11 mouse cellular contexts compared by ENCODE assay signal in the genomic region with DNA sequence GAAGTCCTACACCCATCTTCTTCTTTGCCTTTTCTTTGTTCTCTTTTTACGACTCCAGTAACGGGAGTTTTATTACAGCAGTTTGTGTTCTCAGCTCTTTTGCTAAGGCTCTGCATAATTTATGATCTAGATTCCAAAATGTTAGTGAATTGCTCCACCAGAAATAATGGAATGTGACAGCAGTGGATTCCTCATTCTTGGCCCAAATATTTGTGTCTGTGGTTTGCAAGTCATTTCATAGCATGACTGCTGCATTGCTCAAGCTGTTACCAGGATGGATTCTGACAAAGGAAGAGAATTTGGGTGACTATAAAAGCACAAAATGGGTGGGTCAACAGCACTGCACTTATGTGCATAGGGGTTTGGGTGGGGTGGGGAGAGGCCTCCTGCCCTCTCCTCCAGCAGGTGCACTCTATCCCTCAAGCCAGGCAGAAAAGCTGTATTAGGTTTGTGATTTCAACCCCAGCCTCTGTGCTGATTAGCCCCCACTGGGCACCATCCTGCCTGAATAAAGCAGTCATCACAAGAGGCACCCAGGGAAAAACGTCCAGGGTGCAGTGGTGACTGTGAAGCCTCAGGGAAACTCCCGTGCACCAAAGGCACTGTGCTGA.
DNase-seq lines count a peak whose midpoint lies in the region; ATAC-seq lines count a peak whose summit lies in the region.
"Had no signal": no experiment of that assay in that cellular context is flagged by ENCODE, and none has a peak within 500 bp of the region (broad histone marks: within the 10 kb centered on the region; RNA-seq: fewer than 3 reads in every experiment).

No protein-coding gene starts in this region.

- no peak for DNase-seq in hindbrain, embryonic 10.5 days (ENCODE audit: low spot score)
- no peak for DNase-seq in hindbrain, embryonic 11.5 days (ENCODE audit: low spot score)
- peak; percentile 73 for DNase-seq in 3134 (ENCODE audit: extremely low read depth, insufficient read length, low spot score)
- DNase-seq in right cerebral cortex, adult 2 months (ENCODE audit: low spot score in 2 of 2), result no peak
- no peak for DNase-seq in ovary, postnatal 36 days (ENCODE audit: low spot score)
- no peak for DNase-seq in gastrocnemius, postnatal 4 days (ENCODE audit: low spot score in 2 of 2)
- DNase-seq: adrenal gland, adult 8-10 months; thymus, adult 2 months had no signal

- 59% methylated on average over 4 of the region's 4 CpGs for WGBS in hindbrain, embryonic 10.5 days
- WGBS in hindbrain, embryonic 11.5 days, result 55% methylated on average over 4 of the region's 4 CpGs
- 41% methylated on average over 4 of the region's 4 CpGs for WGBS in embryonic facial prominence, embryonic 13.5 days
- 21% methylated on average over 4 of the region's 4 CpGs for WGBS in intestine, embryonic 16.5 days

- no peaks in the 10 kb centered on the region for H3K36me3 ChIP-seq in hindbrain, embryonic 10.5 days
- H3K36me3 ChIP-seq in hindbrain, embryonic 11.5 days (ENCODE audit: control insufficient read depth, insufficient read depth, low read length), result no peaks in the 10 kb centered on the region
- no peaks in the 10 kb centered on the region for H3K36me3 ChIP-seq in embryonic facial prominence, embryonic 13.5 days
- H3K36me3 ChIP-seq in intestine, embryonic 16.5 days (ENCODE audit: control insufficient read depth, insufficient read depth, low read length), result no peaks in the 10 kb centered on the region
- H3K36me3 ChIP-seq: limb, embryonic 13.5 days had no signal

- H3K27me3 ChIP-seq in hindbrain, embryonic 10.5 days (ENCODE audit: insufficient read depth, poor library complexity, severe bottlenecking), result peaks cover 15% of the 10 kb centered on the region; the same call in 1 of the 2 replicates
- H3K27me3 ChIP-seq in hindbrain, embryonic 11.5 days (ENCODE audit: control insufficient read depth, insufficient read depth, low read length), result peaks cover 2% of the 10 kb centered on the region; the same call in 1 of the 2 replicates
- H3K27me3 ChIP-seq in embryonic facial prominence, embryonic 13.5 days, result no peaks in the 10 kb centered on the region
- no peaks in the 10 kb centered on the region for H3K27me3 ChIP-seq in intestine, embryonic 16.5 days (replicated peaks; ENCODE audit: control insufficient read depth, insufficient read depth, low read length)
- H3K27me3 ChIP-seq: limb, embryonic 13.5 days had no signal

- no peak overlapping the region for H3K4me2 ChIP-seq in hindbrain, embryonic 11.5 days (replicated peaks; ENCODE audit: low read depth, low read length)
- no peak overlapping the region for H3K4me2 ChIP-seq in embryonic facial prominence, embryonic 13.5 days
- no peak overlapping the region for H3K4me2 ChIP-seq in intestine, embryonic 16.5 days (ENCODE audit: low read depth, low read length)
- H3K4me2 ChIP-seq: limb, embryonic 13.5 days had no signal

- no peak overlapping the region for H3K9ac ChIP-seq in hindbrain, embryonic 11.5 days (ENCODE audit: low read depth, low read length)
- H3K9ac ChIP-seq in embryonic facial prominence, embryonic 13.5 days, result no peak overlapping the region
- no peak overlapping the region for H3K9ac ChIP-seq in intestine, embryonic 16.5 days (ENCODE audit: low read depth, low read length)
- H3K9ac ChIP-seq: limb, embryonic 13.5 days had no signal

- H3K9me3 ChIP-seq in hindbrain, embryonic 10.5 days, result no peaks in the 10 kb centered on the region
- H3K9me3 ChIP-seq in hindbrain, embryonic 11.5 days (ENCODE audit: control insufficient read depth, low read length), result no peaks in the 10 kb centered on the region
- H3K9me3 ChIP-seq in embryonic facial prominence, embryonic 13.5 days, result no peaks in the 10 kb centered on the region
- no peaks in the 10 kb centered on the region for H3K9me3 ChIP-seq in intestine, embryonic 16.5 days (ENCODE audit: control insufficient read depth, low read length)
- H3K9me3 ChIP-seq: limb, embryonic 13.5 days had no signal

- H3K27ac ChIP-seq in hindbrain, embryonic 10.5 days, result peak overlapping the region; percentile 73
- no peak overlapping the region; the same call in 1 of the 2 replicates for H3K27ac ChIP-seq in hindbrain, embryonic 11.5 days (ENCODE audit: low read depth, low read length)
- peak overlapping the region; percentile 51 for H3K27ac ChIP-seq in embryonic facial prominence, embryonic 13.5 days
- peak overlapping the region; percentile 40 for H3K27ac ChIP-seq in intestine, embryonic 16.5 days (ENCODE audit: low read length)
- H3K27ac ChIP-seq: limb, embryonic 13.5 days had no signal

- no peak overlapping the region for H3K4me3 ChIP-seq in hindbrain, embryonic 10.5 days
- H3K4me3 ChIP-seq in hindbrain, embryonic 11.5 days (ENCODE audit: low read depth, low read length), result no peak overlapping the region
- no peak overlapping the region for H3K4me3 ChIP-seq in embryonic facial prominence, embryonic 13.5 days
- no peak overlapping the region for H3K4me3 ChIP-seq in intestine, embryonic 16.5 days (ENCODE audit: low read length)
- H3K4me3 ChIP-seq: limb, embryonic 13.5 days had no signal

- H3K4me1 ChIP-seq in hindbrain, embryonic 10.5 days (replicated peaks), result peaks cover 72% of the 10 kb centered on the region
- peaks cover 17% of the 10 kb centered on the region for H3K4me1 ChIP-seq in hindbrain, embryonic 11.5 days (replicated peaks; ENCODE audit: control insufficient read depth, insufficient read depth, low read length)
- peaks cover 63% of the 10 kb centered on the region for H3K4me1 ChIP-seq in embryonic facial prominence, embryonic 13.5 days
- H3K4me1 ChIP-seq in intestine, embryonic 16.5 days (ENCODE audit: control insufficient read depth, insufficient read depth, low read length), result peaks cover 37% of the 10 kb centered on the region

- ATAC-seq in hindbrain, embryonic 11.5 days (ENCODE audit: low FRiP score), result no peak
- ATAC-seq in embryonic facial prominence, embryonic 13.5 days (ENCODE audit: insufficient number of reproducible peaks, insufficient read depth, low FRiP score, low TSS enrichment, low read depth), result no peak
- ATAC-seq in intestine, embryonic 16.5 days, result no peak
